Mouse (Mus musculus): ENCODE data around the gene Mrps2.
"Not testable (repeated sequence)": the region's sequence is repeated elsewhere in the genome, so short reads cannot be mapped to it uniquely, and the experiment has no call there.

Mrps2 gene

GRCm38 (mm10) chr2:28472011-28472410 is 4.1 kb downstream of the Mrps2 start:
- DNase-seq (ENCODE audit: extremely low read depth, low read depth) = not testable (repeated sequence)

GRCm38 (mm10) chr2:28477993-28478392 is 10.1 kb downstream of the Mrps2 start:
- DNase-seq (ENCODE audit: extremely low read depth, low read depth) = not testable (repeated sequence)

- DNase-seq (ENCODE audit: extremely low read depth, low read depth) = no peak
These were observed 11.6 kb downstream of the Mrps2 start for GRCm38 (mm10) chr2:28479208-28480204.

GRCm38 (mm10) chr2:28483861-28484260 is 16.0 kb downstream of the Mrps2 start:
- DNase-seq (ENCODE audit: extremely low read depth, low read depth) = no peak

- no peak for DNase-seq (ENCODE audit: extremely low read depth, low read depth)
These were observed 26.7 kb downstream of the Mrps2 start for GRCm38 (mm10) chr2:28494521-28494920.

- DNase-seq (ENCODE audit: extremely low read depth, low read depth) = peak; percentile 74
These were observed 27.4 kb downstream of the Mrps2 start for GRCm38 (mm10) chr2:28495207-28495756.

GRCm38 (mm10) chr2:28495801-28496595 is 28.1 kb downstream of the Mrps2 start:
- DNase-seq (ENCODE audit: extremely low read depth, low read depth) = no peak

GRCm38 (mm10) chr2:28496671-28497070 is 28.8 kb downstream of the Mrps2 start, which contains the start of gene Gbgt1:
Gene Gbgt1, plus strand, starts transcription at chr2:28496891.
- DNase-seq (ENCODE audit: extremely low read depth, low read depth) = no peak

- no peak for DNase-seq (ENCODE audit: extremely low read depth, low read depth)
These were observed 29.7 kb downstream of the Mrps2 start for GRCm38 (mm10) chr2:28497561-28497960.

GRCm38 (mm10) chr2:28498431-28498830 is 30.6 kb downstream of the Mrps2 start:
- DNase-seq (ENCODE audit: extremely low read depth, low read depth) = no peak

GRCm38 (mm10) chr2:28502987-28503386 is 35.1 kb downstream of the Mrps2 start:
- no peak for DNase-seq (ENCODE audit: extremely low read depth, low read depth)

- DNase-seq (ENCODE audit: extremely low read depth, low read depth) = no peak
These were observed 36.8 kb downstream of the Mrps2 start for GRCm38 (mm10) chr2:28504676-28505075.

- no peak for DNase-seq (ENCODE audit: extremely low read depth, low read depth)
These were observed 37.9 kb downstream of the Mrps2 start, which contains the start of gene Gm10134 for GRCm38 (mm10) chr2:28505795-28506194. Gene Gm10134, plus strand, starts transcription at chr2:28506095.

- DNase-seq (ENCODE audit: extremely low read depth, low read depth) = no peak
These were observed 38.4 kb downstream of the Mrps2 start for GRCm38 (mm10) chr2:28506291-28506690.

GRCm38 (mm10) chr2:28511600-28511999 is 43.7 kb downstream of the Mrps2 start:
- not testable (repeated sequence) for DNase-seq (ENCODE audit: extremely low read depth, low read depth)

- no peak for DNase-seq (ENCODE audit: extremely low read depth, low read depth)
These were observed 45.0 kb downstream of the Mrps2 start, which contains the start of gene Ralgds for GRCm38 (mm10) chr2:28512798-28513401. Gene Ralgds, plus strand, starts transcription at chr2:28513125.

- no peak for DNase-seq (ENCODE audit: extremely low read depth, low read depth)
These were observed 45.8 kb downstream of the Mrps2 start for GRCm38 (mm10) chr2:28513431-28514370.

- DNase-seq (ENCODE audit: extremely low read depth, low read depth) = no peak
These were observed 46.6 kb downstream of the Mrps2 start for GRCm38 (mm10) chr2:28514489-28514888.

- DNase-seq (ENCODE audit: extremely low read depth, low read depth) = no peak
These were observed 49.5 kb downstream of the Mrps2 start for GRCm38 (mm10) chr2:28517206-28517909.
